Mouse (Mus musculus) forebrain, embryonic 13.5 days (tissue): ENCODE data around the gene Bcas3. TPM values are rescaled to one million over a fixed set of nuclear protein-coding genes. Genes with fewer than 3 reads are reported as not detected.

Experiments used
- ATAC-seq: fragments of 200-750 bp; cut with Nextera tagmentation; 2 replicates; pipeline ENCODE4 v1.8.0; 2017
- H3K27ac ChIP-seq: fragments of 300-500 bp; sonication (generic); 2 replicates; pipeline ENCODE4 v1.5.1; 2015; ENCODE audit warnings: inconsistent platforms, mild to moderate bottlenecking, moderate library complexity
- H3K27me3 ChIP-seq: fragments of 300-500 bp; sonication (generic); 2 replicates; pipeline ENCODE4 v1.6.1; 2015; ENCODE audit warnings: mild to moderate bottlenecking, inconsistent platforms
- H3K36me3 ChIP-seq: fragments of 300-500 bp; sonication (generic); 2 replicates; pipeline ENCODE4 v1.6.1; 2015; ENCODE audit warnings: mild to moderate bottlenecking, inconsistent platforms; ENCODE audit not compliant: poor library complexity, severe bottlenecking
- H3K4me1 ChIP-seq: fragments of 300-500 bp; sonication (generic); 2 replicates; pipeline ENCODE4 v1.6.1; 2015; ENCODE audit warnings: inconsistent platforms
- H3K4me2 ChIP-seq: fragments of 300-500 bp; sonication (generic); 2 replicates; pipeline ENCODE4 v1.6.1; 2015; ENCODE audit warnings: inconsistent platforms, mild to moderate bottlenecking, moderate library complexity
- H3K4me3 ChIP-seq: fragments of 300-500 bp; sonication (generic); 2 replicates; pipeline ENCODE4 v1.5.1; 2015; ENCODE audit warnings: mild to moderate bottlenecking, inconsistent platforms
- H3K9ac ChIP-seq: fragments of 300-500 bp; sonication (generic); 2 replicates; pipeline ENCODE4 v1.6.1; 2015; ENCODE audit warnings: mild to moderate bottlenecking, inconsistent platforms
- H3K9me3 ChIP-seq: fragments of 300-500 bp; sonication (generic); replicated peaks from 2 replicates; pipeline ENCODE4 v1.6.1; 2016; ENCODE audit warnings: inconsistent platforms
- WGBS: fragments of 180-500 bp; shearing (Covaris S2); methylation state at CpG from one replicate; pipeline ENCODE4 v1.1.7; 2015; 5-methylcytosine and 5-hydroxymethylcytosine counted together
- polyA plus RNA-seq: library from polyadenylated mRNA; unstranded; fragments of >200 nt; fragmentation: Nextera tagmentation; extraction: Ambion mirVana; gene quantifications from 2 replicates; pipeline ENCODE4 v1.2.1, GENCODE M21; 2015

Bcas3 gene
- polyA plus RNA-seq, 1 experiment from 2014 or later = 19.6 TPM

DNA sequence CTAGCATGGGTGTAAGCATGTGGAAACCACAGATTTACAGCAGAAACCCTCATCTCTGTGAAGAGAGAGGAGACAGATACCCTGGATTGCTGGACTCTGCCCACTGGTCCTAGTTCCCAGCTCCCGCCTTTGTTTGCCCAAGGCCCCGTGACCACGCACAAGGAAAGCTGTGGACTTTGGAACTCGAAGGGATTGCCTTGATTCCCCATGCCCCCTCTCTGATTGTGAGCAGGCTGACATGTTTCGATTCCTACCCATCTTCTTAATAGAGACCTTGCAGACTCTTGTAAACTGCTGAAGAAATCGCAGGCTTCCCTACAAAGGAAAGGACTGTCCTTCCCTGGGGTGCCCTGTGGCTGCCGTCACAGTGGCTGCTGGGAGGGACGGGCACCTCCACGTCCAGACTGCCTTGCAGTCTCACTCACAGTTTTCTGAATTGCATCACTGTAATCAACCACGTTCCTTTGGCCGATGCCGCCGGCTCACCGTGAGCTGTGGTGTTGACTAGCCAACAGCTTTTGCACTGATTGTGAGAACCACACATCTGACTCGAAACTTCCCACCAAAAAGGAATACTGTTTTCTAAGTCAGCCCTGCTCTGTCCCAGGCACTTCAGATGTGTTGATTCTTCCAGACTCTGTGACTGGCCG lies 342.8 kb downstream of the Bcas3 start:
- Histone ChIP-seq H3K9ac (no peak overlapping the region), H3K9me3 (no peaks in the 10 kb centered on the region), H3K4me1 (peaks cover 10% of the 10 kb centered on the region), H3K27ac (no peak overlapping the region), H3K4me2 (no peak overlapping the region), H3K36me3 (no peaks in the 10 kb centered on the region), H3K27me3 (peaks cover 39% of the 10 kb centered on the region; the same call in 1 of the 2 replicates), H3K4me3 (no peak overlapping the region)
- 78% methylated on average over 16 of the region's 16 CpGs for WGBS
- ATAC-seq = no peak

GRCm38 (mm10) chr11:85696491-85697398 lies 343.8 kb downstream of the Bcas3 start:
- no peak overlapping the region for H3K27ac ChIP-seq
- no peak overlapping the region for H3K4me2 ChIP-seq
- no peak for ATAC-seq
- peaks cover 39% of the 10 kb centered on the region; the same call in 1 of the 2 replicates for H3K27me3 ChIP-seq
- 39% methylated on average over 14 of the region's 14 CpGs for WGBS
- no peaks in the 10 kb centered on the region for H3K36me3 ChIP-seq
- H3K4me3 ChIP-seq = no peak overlapping the region
- H3K4me1 ChIP-seq = peaks cover 10% of the 10 kb centered on the region
- no peaks in the 10 kb centered on the region for H3K9me3 ChIP-seq
- no peak overlapping the region for H3K9ac ChIP-seq

- Histone ChIP-seq H3K27me3 (peaks cover 39% of the 10 kb centered on the region; the same call in 1 of the 2 replicates), H3K4me3 (no peak overlapping the region), H3K36me3 (no peaks in the 10 kb centered on the region), H3K4me1 (peaks cover 10% of the 10 kb centered on the region), H3K9me3 (no peaks in the 10 kb centered on the region), H3K27ac (no peak overlapping the region), H3K4me2 (no peak overlapping the region), H3K9ac (no peak overlapping the region)
- 93% methylated on average over 4 of the region's 4 CpGs for WGBS
- ATAC-seq = no peak
Measured at GRCm38 (mm10) chr11:85697468-85697867, 344.5 kb downstream of the Bcas3 start.

DNA sequence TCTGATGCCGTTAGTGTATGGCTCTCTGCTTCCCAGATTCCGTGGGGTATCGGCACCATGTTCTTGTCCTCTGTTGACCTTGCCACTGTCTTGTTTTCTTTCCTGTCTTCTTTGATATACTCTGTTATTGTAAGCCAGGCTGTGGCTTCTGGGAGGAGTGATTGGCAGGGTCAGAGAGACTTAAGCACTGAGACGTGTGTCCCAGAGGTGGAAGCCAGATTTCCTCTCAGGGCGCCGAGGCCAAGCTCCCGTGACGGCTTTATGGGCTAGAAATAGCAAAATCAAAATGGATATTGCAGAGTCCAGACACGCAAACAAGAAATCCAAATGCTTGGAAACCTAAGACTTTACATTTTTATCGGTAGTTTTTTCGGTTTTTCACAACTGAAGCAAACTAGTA lies 345.3 kb downstream of the Bcas3 start:
- Histone ChIP-seq H3K4me2 (no peak overlapping the region), H3K36me3 (no peaks in the 10 kb centered on the region), H3K4me3 (no peak overlapping the region), H3K9ac (no peak overlapping the region), H3K9me3 (no peaks in the 10 kb centered on the region), H3K4me1 (peaks cover 10% of the 10 kb centered on the region), H3K27ac (no peak overlapping the region), H3K27me3 (peaks cover 39% of the 10 kb centered on the region; the same call in 1 of the 2 replicates)
- 87% methylated on average over 11 of the region's 11 CpGs for WGBS
- ATAC-seq = no peak

DNA sequence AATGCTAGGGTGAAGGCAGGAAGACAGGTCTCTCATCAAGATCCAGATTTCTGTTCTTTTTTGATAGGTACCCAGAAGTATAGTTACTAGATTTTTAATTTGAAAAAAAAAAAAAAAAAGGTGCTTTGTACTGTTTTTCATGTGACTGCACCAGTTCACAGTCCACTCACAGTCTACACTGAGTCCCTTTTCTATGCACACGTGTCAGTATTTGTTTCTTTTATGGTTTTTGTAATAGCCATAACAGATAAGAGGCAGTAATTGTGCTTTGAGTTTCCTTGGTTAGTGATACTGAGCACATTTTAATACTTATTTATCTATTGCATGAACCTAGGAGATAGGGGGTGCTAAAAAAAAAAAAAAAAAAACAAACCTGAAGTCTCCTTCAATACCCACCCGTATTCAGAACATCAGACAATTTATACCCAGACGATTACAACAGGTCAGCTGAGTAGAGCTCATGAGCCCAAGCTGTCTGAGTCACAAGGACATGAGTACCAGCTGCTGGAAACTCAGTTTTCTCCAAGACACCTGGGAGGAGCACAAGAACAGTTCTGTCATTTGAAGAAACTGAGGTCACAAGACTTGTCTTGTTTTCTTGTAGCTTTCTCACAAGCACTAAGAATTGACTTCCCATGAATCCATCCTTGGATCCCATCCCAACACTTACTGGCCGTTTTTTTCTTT lies 351.2 kb downstream of the Bcas3 start:
- Histone ChIP-seq H3K4me3 (no peak overlapping the region), H3K36me3 (no peaks in the 10 kb centered on the region), H3K4me1 (no peaks in the 10 kb centered on the region), H3K9ac (no peak overlapping the region), H3K27me3 (peaks cover 34% of the 10 kb centered on the region), H3K27ac (no peak overlapping the region), H3K9me3 (no peaks in the 10 kb centered on the region), H3K4me2 (no peak overlapping the region)
- ATAC-seq = no peak
- WGBS = 80% methylated on average over 4 of the region's 4 CpGs

DNA sequence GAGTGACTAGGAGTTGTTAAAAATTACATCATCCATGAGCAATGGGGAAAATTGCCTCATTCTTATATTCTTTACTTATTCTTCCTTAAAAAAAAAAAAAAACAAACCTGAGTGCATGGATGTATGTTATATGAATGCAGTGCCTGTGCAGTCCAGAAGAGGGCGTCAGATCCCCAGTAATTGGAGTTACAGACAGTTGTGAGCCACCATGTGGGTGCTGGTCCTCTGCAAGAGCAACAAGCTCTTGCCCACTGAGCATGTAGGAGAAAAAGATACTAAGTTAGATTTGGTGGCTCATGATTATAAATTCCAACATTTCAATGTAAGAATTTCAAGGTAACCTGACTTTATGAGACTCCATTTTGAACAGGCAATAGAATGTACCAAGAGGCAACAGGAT lies 353.7 kb downstream of the Bcas3 start:
- H3K4me2 ChIP-seq = no peak overlapping the region
- H3K4me3 ChIP-seq = no peak overlapping the region
- peaks cover 48% of the 10 kb centered on the region for H3K27me3 ChIP-seq
- H3K36me3 ChIP-seq = no peaks in the 10 kb centered on the region
- no peaks in the 10 kb centered on the region for H3K9me3 ChIP-seq
- no peak overlapping the region for H3K9ac ChIP-seq
- no peak for ATAC-seq
- 35% methylated on average over 1 of the region's 1 CpGs for WGBS
- no peak overlapping the region for H3K27ac ChIP-seq
- no peaks in the 10 kb centered on the region for H3K4me1 ChIP-seq

DNA sequence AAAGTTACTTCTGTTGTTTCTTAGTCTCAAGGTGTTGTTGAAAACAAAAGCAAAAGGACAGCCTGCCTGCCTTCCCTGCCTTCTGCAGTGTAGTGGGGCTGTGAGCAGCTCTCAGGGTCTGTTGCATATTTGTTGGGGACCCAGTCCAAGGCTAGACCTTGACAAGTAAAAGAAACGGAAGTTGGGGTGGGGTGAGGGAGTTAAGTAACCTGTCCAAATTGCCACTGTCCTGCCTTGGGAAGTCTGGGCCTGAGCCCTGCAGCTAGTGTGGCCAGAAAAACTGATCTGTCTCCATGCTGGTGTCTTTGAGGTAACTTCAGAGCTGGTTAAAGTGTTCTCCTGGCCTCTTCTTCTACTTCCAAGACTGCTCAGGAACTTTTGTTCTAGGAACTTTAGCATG lies 354.5 kb downstream of the Bcas3 start:
- Histone ChIP-seq H3K27me3 (peaks cover 57% of the 10 kb centered on the region), H3K4me2 (no peak overlapping the region), H3K9me3 (no peaks in the 10 kb centered on the region), H3K9ac (no peak overlapping the region), H3K27ac (no peak overlapping the region), H3K4me3 (no peak overlapping the region), H3K36me3 (no peaks in the 10 kb centered on the region), H3K4me1 (no peaks in the 10 kb centered on the region)
- 90% methylated on average over 1 of the region's 1 CpGs for WGBS
- no peak for ATAC-seq

GRCm38 (mm10) chr11:85709147-85709546 lies 356.2 kb downstream of the Bcas3 start:
- Histone ChIP-seq H3K4me2 (no peak overlapping the region), H3K9ac (no peak overlapping the region), H3K9me3 (no peaks in the 10 kb centered on the region), H3K27ac (no peak overlapping the region), H3K27me3 (peaks cover 71% of the 10 kb centered on the region), H3K4me1 (peaks cover 8% of the 10 kb centered on the region), H3K4me3 (no peak overlapping the region), H3K36me3 (no peaks in the 10 kb centered on the region)
- 92% methylated on average over 6 of the region's 6 CpGs for WGBS
- no peak for ATAC-seq

- H3K27ac ChIP-seq = no peak overlapping the region
- no peaks in the 10 kb centered on the region for H3K36me3 ChIP-seq
- H3K4me2 ChIP-seq = no peak overlapping the region
- no peak overlapping the region for H3K9ac ChIP-seq
- H3K27me3 ChIP-seq = peaks cover 75% of the 10 kb centered on the region
- 88% methylated on average over 7 of the region's 7 CpGs for WGBS
- peaks cover 18% of the 10 kb centered on the region for H3K4me1 ChIP-seq
- ATAC-seq = no peak
- no peak overlapping the region for H3K4me3 ChIP-seq
- H3K9me3 ChIP-seq = no peaks in the 10 kb centered on the region
Measured at GRCm38 (mm10) chr11:85710155-85710554, 357.2 kb downstream of the Bcas3 start.

DNA sequence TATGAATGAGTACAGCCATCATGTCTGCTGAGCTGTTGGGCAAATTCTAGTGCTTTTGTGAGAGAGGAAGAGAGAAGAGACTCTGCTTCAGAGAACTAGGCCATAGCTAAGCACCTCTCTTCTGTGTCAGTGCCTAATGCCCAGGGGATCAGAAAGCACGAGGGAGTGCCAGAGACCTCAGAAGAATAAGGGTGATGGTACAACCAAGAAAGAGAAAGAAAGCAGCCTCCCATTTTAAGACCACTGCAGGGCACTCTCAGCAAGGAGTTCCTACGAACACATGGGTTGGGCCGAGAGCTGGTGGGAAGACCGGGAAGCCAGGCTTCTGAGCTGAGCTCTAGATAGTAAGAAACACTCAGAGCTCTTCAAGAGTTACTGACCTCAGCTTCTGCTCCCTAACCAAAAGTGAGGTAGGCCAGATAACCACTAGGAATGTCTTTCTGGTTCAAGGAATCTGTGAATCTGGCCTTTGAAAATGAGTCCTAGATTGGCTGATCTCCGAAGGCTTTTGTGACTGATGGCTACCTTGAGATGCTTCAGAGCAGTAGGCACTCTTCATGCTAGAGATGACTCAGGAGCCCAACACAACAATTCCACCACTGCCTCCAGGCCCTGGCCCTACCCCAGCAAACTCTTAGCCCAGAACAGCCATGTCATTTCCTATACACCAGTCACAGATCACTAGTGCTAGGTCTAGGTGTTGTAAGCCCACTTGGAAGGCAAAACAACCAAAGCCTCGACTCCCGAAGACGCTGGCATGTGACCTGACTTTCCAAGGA lies 359.2 kb downstream of the Bcas3 start:
- Histone ChIP-seq H3K4me2 (no peak overlapping the region), H3K9me3 (no peaks in the 10 kb centered on the region), H3K9ac (no peak overlapping the region), H3K27ac (no peak overlapping the region), H3K4me3 (no peak overlapping the region), H3K36me3 (no peaks in the 10 kb centered on the region), H3K27me3 (peaks cover 84% of the 10 kb centered on the region), H3K4me1 (peaks cover 18% of the 10 kb centered on the region)
- 90% methylated on average over 8 of the region's 8 CpGs for WGBS
- no peak for ATAC-seq

- H3K36me3 ChIP-seq = no peaks in the 10 kb centered on the region
- H3K4me2 ChIP-seq = no peak overlapping the region
- no peak overlapping the region for H3K4me3 ChIP-seq
- no peaks in the 10 kb centered on the region for H3K9me3 ChIP-seq
- ATAC-seq = no peak
- 47% methylated on average over 19 of the region's 19 CpGs for whole genome bisulfite sequencing
- peaks cover 18% of the 10 kb centered on the region for H3K4me1 ChIP-seq
- no peak overlapping the region for H3K27ac ChIP-seq
- peaks cover 89% of the 10 kb centered on the region for H3K27me3 ChIP-seq
- no peak overlapping the region for H3K9ac ChIP-seq
Measured at GRCm38 (mm10) chr11:85712860-85713813, 360.2 kb downstream of the Bcas3 start.
